Mouse (Mus musculus) CH12.LX (cell line): Measurements from ENCODE around the gene Rnf43.

Experiments
- CHD1 ChIP-seq: IDR thresholded peaks from 2 replicates; pipeline ENCODE4 v1.6.1; 2012; ENCODE audit warnings: low read depth, low read length, improper control_type of control experiment, inconsistent platforms
- CHD2 ChIP-seq: IDR thresholded peaks from 2 replicates; pipeline ENCODE4 v1.6.1; 2011; ENCODE audit warnings: low read length, improper control_type of control experiment
- CTCF ChIP-seq, 2 experiments: IDR thresholded peaks in 1 of 2; conservative IDR thresholded peaks in 1 of 2; 2 replicates each; pipeline ENCODE4 v1.5.1; 2011 to 2012; ENCODE audit warnings: low read depth in 2 of 2, low read length in 2 of 2, improper control_type of control experiment in 1 of 2, inconsistent platforms in 1 of 2, mild to moderate bottlenecking in 1 of 2, moderate library complexity in 1 of 2
- ELF1 ChIP-seq: IDR thresholded peaks from 2 replicates; pipeline ENCODE4 v1.6.1; 2014; ENCODE audit warnings: low read depth, mild to moderate bottlenecking, inconsistent platforms, low read length, improper control_type of control experiment
- EP300 ChIP-seq: IDR thresholded peaks from 2 replicates; pipeline ENCODE4 v1.6.1; 2011; ENCODE audit warnings: low read length, improper control_type of control experiment
- GABPA ChIP-seq: IDR thresholded peaks from 2 replicates; pipeline ENCODE4 v1.6.1; 2012; ENCODE audit warnings: low read depth, low read length, improper control_type of control experiment, inconsistent platforms; ENCODE audit not compliant: insufficient replicate concordance
- MAFK ChIP-seq: IDR thresholded peaks from 2 replicates; pipeline ENCODE4 v1.6.1; 2011; ENCODE audit warnings: low read length, improper control_type of control experiment; ENCODE audit not compliant: insufficient replicate concordance
- NELFE ChIP-seq: IDR thresholded peaks from 2 replicates; pipeline ENCODE4 v1.6.1; 2011; ENCODE audit warnings: low read depth, low read length, improper control_type of control experiment
- NRF1 ChIP-seq: IDR thresholded peaks from 2 replicates; pipeline ENCODE4 v1.6.1; 2014; ENCODE audit warnings: low read depth, mild to moderate bottlenecking, inconsistent platforms, low read length, improper control_type of control experiment, moderate library complexity
- POLR2A ChIP-seq: IDR thresholded peaks from 2 replicates; pipeline ENCODE4 v1.6.1; 2011; ENCODE audit warnings: low read depth, mild to moderate bottlenecking, improper control_type of control experiment, low read length
- RAD21 ChIP-seq: IDR thresholded peaks from 2 replicates; pipeline ENCODE4 v1.6.1; 2011; ENCODE audit warnings: low read depth, mild to moderate bottlenecking, low read length, improper control_type of control experiment, moderate library complexity
- SIN3A ChIP-seq: IDR thresholded peaks from 2 replicates; pipeline ENCODE4 v1.6.1; 2012; ENCODE audit warnings: low read length, improper control_type of control experiment, inconsistent platforms
- USF1 ChIP-seq: IDR thresholded peaks from 2 replicates; pipeline ENCODE4 v1.6.1; 2014; ENCODE audit warnings: low read depth, mild to moderate bottlenecking, inconsistent platforms, low read length, improper control_type of control experiment
- ZNF384 ChIP-seq: IDR thresholded peaks from 2 replicates; pipeline ENCODE4 v1.6.1; 2012; ENCODE audit warnings: low read depth, low read length, improper control_type of control experiment, inconsistent platforms

- TF ChIP-seq EP300 (no peak), POLR2A (no peak), CTCF (conservative IDR thresholded peaks at IDR 0.05 in 1 of 2, IDR thresholded peaks at IDR 0.05 in 1 of 2; ENCODE audit: low read depth in 2 of 2, low read length in 2 of 2) (no peak), NRF1 (no peak), ELF1 (no peak), USF1 (no peak), MAFK (no peak), RAD21 (no peak), CHD1 (no peak), GABPA (no peak), ZNF384 (no peak), SIN3A (no peak), CHD2 (no peak), NELFE (no peak)
These were observed 47.0 kb upstream of the Rnf43 start for GRCm38 (mm10) chr11:87615551-87615950.
